Mouse (Mus musculus): ENCODE data around the gene Rnh1. TPM values are rescaled to one million over a fixed set of nuclear protein-coding genes. Genes with fewer than 3 reads are reported as not detected.

The Rnh1 gene
- 10 to 100 TPM; 51.3 to 63.6 (median 53.6) TPM for total RNA-seq (2022)

GRCm38 (mm10) chr7:141172116-141173006 is at the start of gene Rnh1:
Rnh1 (minus strand) TSS chr7:141172857.
- peak; percentile 84 to 87 for DNase-seq (ENCODE audit: low spot score in 2 of 2)

GRCm38 (mm10) chr7:141222126-141222467 is 49.4 kb upstream of the Rnh1 start:
- DNase-seq (ENCODE audit: low spot score in 2 of 2): no peak

- peak; percentile 90 to 96 for DNase-seq (ENCODE audit: low spot score in 2 of 2)
Measured at GRCm38 (mm10) chr7:141221249-141222125, 48.8 kb upstream of the Rnh1 start.

- no peak for DNase-seq (ENCODE audit: low spot score in 2 of 2)
Measured at GRCm38 (mm10) chr7:141220377-141220776, 47.7 kb upstream of the Rnh1 start.

- no peak for DNase-seq (ENCODE audit: low spot score in 2 of 2)
Measured at GRCm38 (mm10) chr7:141219558-141220099, 47.0 kb upstream of the Rnh1 start.

GRCm38 (mm10) chr7:141218557-141219133 is 46.0 kb upstream of the Rnh1 start:
- no peak for DNase-seq (ENCODE audit: low spot score in 2 of 2)

- DNase-seq (ENCODE audit: low spot score in 2 of 2): no peak
Measured at GRCm38 (mm10) chr7:141218141-141218540, 45.5 kb upstream of the Rnh1 start.

- DNase-seq (ENCODE audit: low spot score in 2 of 2): no peak
Measured at GRCm38 (mm10) chr7:141217343-141218013, 44.8 kb upstream of the Rnh1 start.

- DNase-seq (ENCODE audit: low spot score in 2 of 2): no peak
Measured at GRCm38 (mm10) chr7:141216894-141217293, 44.2 kb upstream of the Rnh1 start.

- no peak for DNase-seq (ENCODE audit: low spot score in 2 of 2)
Measured at GRCm38 (mm10) chr7:141215880-141216733, 43.5 kb upstream of the Rnh1 start.

- DNase-seq (ENCODE audit: low spot score in 2 of 2): peak; percentile 69 to 75
Measured at GRCm38 (mm10) chr7:141215101-141215879, 42.6 kb upstream of the Rnh1 start, which contains the start of gene Rassf7. Rassf7 (plus strand) TSS chr7:141215860.

- no peak for DNase-seq (ENCODE audit: low spot score in 2 of 2)
Measured at GRCm38 (mm10) chr7:141214310-141214709, 41.7 kb upstream of the Rnh1 start.

- no peak for DNase-seq (ENCODE audit: low spot score in 2 of 2)
Measured at GRCm38 (mm10) chr7:141213605-141214235, 41.1 kb upstream of the Rnh1 start, which contains the start of gene Lmntd2. Lmntd2 (minus strand) TSS chr7:141214080.

- no peak for DNase-seq (ENCODE audit: low spot score in 2 of 2)
Measured at GRCm38 (mm10) chr7:141213133-141213532, 40.5 kb upstream of the Rnh1 start.

- no peak for DNase-seq (ENCODE audit: low spot score in 2 of 2)
Measured at GRCm38 (mm10) chr7:141210606-141211131, 38.0 kb upstream of the Rnh1 start.

GRCm38 (mm10) chr7:141210137-141210536 is 37.5 kb upstream of the Rnh1 start:
- no peak for DNase-seq (ENCODE audit: low spot score in 2 of 2)

GRCm38 (mm10) chr7:141209526-141209925 is 36.9 kb upstream of the Rnh1 start:
- DNase-seq (ENCODE audit: low spot score in 2 of 2): no peak

GRCm38 (mm10) chr7:141206182-141206937 is 33.7 kb upstream of the Rnh1 start:
- no peak for DNase-seq (ENCODE audit: low spot score in 2 of 2)
